ENCODE assay signal across 22 mouse cellular contexts in genomic region chr5:35750026-35750425, GRCm38 (mm10).
"Had no signal": no experiment of that assay in that cellular context is flagged by ENCODE, and none has a peak within 500 bp of the region (broad histone marks: within the 10 kb centered on the region; RNA-seq: fewer than 3 reads in every experiment).

No protein-coding gene starts in this region.

- H3K9ac ChIP-seq: kidney, embryonic 15.5 days; limb, embryonic 12.5 days; limb, embryonic 15.5 days; liver, embryonic 12.5 days; liver, embryonic 15.5 days; midbrain, embryonic 12.5 days; midbrain, embryonic 15.5 days; neural tube, embryonic 12.5 days; neural tube, embryonic 15.5 days had no signal

- H3K4me2 ChIP-seq: kidney, embryonic 15.5 days; limb, embryonic 12.5 days; limb, embryonic 15.5 days; liver, embryonic 12.5 days; liver, embryonic 15.5 days; midbrain, embryonic 12.5 days; midbrain, embryonic 15.5 days; neural tube, embryonic 12.5 days; neural tube, embryonic 15.5 days had no signal

- H3K4me1 ChIP-seq: limb, embryonic 12.5 days; limb, embryonic 15.5 days; liver, embryonic 12.5 days; liver, embryonic 15.5 days; midbrain, embryonic 12.5 days; midbrain, embryonic 15.5 days; neural tube, embryonic 12.5 days; neural tube, embryonic 15.5 days had no signal

- H3K9me3 ChIP-seq: kidney, embryonic 15.5 days; limb, embryonic 12.5 days; limb, embryonic 15.5 days; liver, embryonic 12.5 days; liver, embryonic 15.5 days; midbrain, embryonic 12.5 days; midbrain, embryonic 15.5 days; neural tube, embryonic 12.5 days; neural tube, embryonic 15.5 days had no signal

- ATAC-seq: liver, embryonic 12.5 days; midbrain, embryonic 15.5 days had no signal

- H3K27ac ChIP-seq: kidney, embryonic 15.5 days; limb, embryonic 12.5 days; limb, embryonic 15.5 days; liver, embryonic 12.5 days; liver, embryonic 15.5 days; macrophage; midbrain, embryonic 12.5 days; midbrain, embryonic 15.5 days; neural tube, embryonic 12.5 days; neural tube, embryonic 15.5 days; stomach, postnatal 0 days had no signal

- H3K27me3 ChIP-seq: kidney, embryonic 15.5 days; limb, embryonic 12.5 days; limb, embryonic 15.5 days; liver, embryonic 12.5 days; liver, embryonic 15.5 days; midbrain, embryonic 15.5 days; neural tube, embryonic 12.5 days; neural tube, embryonic 15.5 days had no signal

- H3K4me3 ChIP-seq: kidney, embryonic 15.5 days; limb, embryonic 12.5 days; limb, embryonic 15.5 days; liver, embryonic 12.5 days; liver, embryonic 15.5 days; midbrain, embryonic 12.5 days; midbrain, embryonic 15.5 days; neural tube, embryonic 12.5 days; neural tube, embryonic 15.5 days had no signal

- DNase-seq: kidney, adult 8-10 months; kidney, postnatal 14 days; kidney, postnatal 4 days; left cerebral cortex, postnatal 4 days; lung, adult 2 months; right cerebral cortex, adult 18-20 months; right cerebral cortex, postnatal 14 days; right cerebral cortex, postnatal 4 days; thymus, adult 2 months; thymus, postnatal 14 days; thymus, postnatal 4 days had no signal

- H3K36me3 ChIP-seq: kidney, embryonic 15.5 days; limb, embryonic 12.5 days; limb, embryonic 15.5 days; liver, embryonic 12.5 days; liver, embryonic 15.5 days; midbrain, embryonic 12.5 days; midbrain, embryonic 15.5 days; neural tube, embryonic 12.5 days; neural tube, embryonic 15.5 days had no signal
